Mouse (Mus musculus): ENCODE measurements around the gene Lingo3. TPM values are rescaled to one million over a fixed set of nuclear protein-coding genes. Genes with fewer than 3 reads are reported as not detected.

Gene Lingo3
- total RNA-seq, 2 experiments from 2014 or later, result not detected

Other genes starting within 250 kb of the Lingo3 start
- 25.9 and 27.2 TPM in 2 replicates for gene Scamp4, start 241.2 kb downstream of the Lingo3 start, total RNA-seq (2015)
- gene Scamp4, start 241.2 kb downstream of the Lingo3 start, total RNA-seq (2017), result 11.2 and 15.9 TPM in 2 replicates
- 0.57 and 0.81 TPM in 2 replicates for gene Adat3, start 241.2 kb downstream of the Lingo3 start, total RNA-seq (2015)
- 0.08 TPM in 1 of 2 replicates, not detected in the other for gene Adat3, start 241.2 kb downstream of the Lingo3 start, total RNA-seq (2017)
- 0.17 and 0.57 TPM in 2 replicates for gene Gm49322, start 238.0 kb downstream of the Lingo3 start, total RNA-seq (2015)
- gene Gm49322, start 238.0 kb downstream of the Lingo3 start, total RNA-seq (2017), result 0.61 TPM in 1 of 2 replicates, not detected in the other
- gene Csnk1g2, start 221.2 kb downstream of the Lingo3 start, total RNA-seq (2015), result 39.1 and 43.1 TPM in 2 replicates
- gene Csnk1g2, start 221.2 kb downstream of the Lingo3 start, total RNA-seq (2017), result 127 and 171 TPM in 2 replicates
- 10.5 and 13.2 TPM in 2 replicates for gene Btbd2, start 187.0 kb downstream of the Lingo3 start, total RNA-seq (2015)
- gene Btbd2, start 187.0 kb downstream of the Lingo3 start, total RNA-seq (2017), result 19.9 and 25.7 TPM in 2 replicates
- gene Mknk2, start 165.9 kb downstream of the Lingo3 start, total RNA-seq (2015), result 40.1 and 46.2 TPM in 2 replicates
- 32.8 and 44.4 TPM in 2 replicates for gene Mknk2, start 165.9 kb downstream of the Lingo3 start, total RNA-seq (2017)
- gene Mob3a, start 142.1 kb downstream of the Lingo3 start, total RNA-seq (2015), result 26.4 and 31.9 TPM in 2 replicates
- gene Mob3a, start 142.1 kb downstream of the Lingo3 start, total RNA-seq (2017), result 34.9 and 39.0 TPM in 2 replicates
- gene Izumo4, start 141.9 kb downstream of the Lingo3 start, total RNA-seq (2015), result 7.0 and 13.6 TPM in 2 replicates
- gene Izumo4, start 141.9 kb downstream of the Lingo3 start, total RNA-seq (2017), result 1.7 and 4.3 TPM in 2 replicates
- gene Ap3d1, start 101.8 kb downstream of the Lingo3 start, total RNA-seq (2015), result 31.5 and 40.3 TPM in 2 replicates
- gene Ap3d1, start 101.8 kb downstream of the Lingo3 start, total RNA-seq (2017), result 34.7 and 48.7 TPM in 2 replicates
- gene Dot1l, start 88.8 kb downstream of the Lingo3 start, total RNA-seq (2015), result 29.2 and 34.8 TPM in 2 replicates
- gene Dot1l, start 88.8 kb downstream of the Lingo3 start, total RNA-seq (2017), result 9.0 and 9.7 TPM in 2 replicates
- 74.9 and 78.4 TPM in 2 replicates for gene Sf3a2, start 45.8 kb downstream of the Lingo3 start, total RNA-seq (2015)
- gene Sf3a2, start 45.8 kb downstream of the Lingo3 start, total RNA-seq (2017), result 11.5 and 19.0 TPM in 2 replicates
- gene Plekhj1, start 45.4 kb downstream of the Lingo3 start, total RNA-seq (2015), result 64.8 and 78.7 TPM in 2 replicates
- gene Plekhj1, start 45.4 kb downstream of the Lingo3 start, total RNA-seq (2017), result 32.6 and 43.9 TPM in 2 replicates
- gene Amh, start 38.8 kb downstream of the Lingo3 start, total RNA-seq (2015), result not detected in 2 replicates
- gene Amh, start 38.8 kb downstream of the Lingo3 start, total RNA-seq (2017), result 0.14 TPM in 1 of 2 replicates, not detected in the other
- gene Jsrp1, start 30.5 kb downstream of the Lingo3 start, total RNA-seq (2015), result not detected in 2 replicates
- gene Jsrp1, start 30.5 kb downstream of the Lingo3 start, total RNA-seq (2017), result not detected in 2 replicates
- 1,168 and 1,276 TPM in 2 replicates for gene Oaz1, start 17.4 kb downstream of the Lingo3 start, total RNA-seq (2015)
- 222 and 291 TPM in 2 replicates for gene Oaz1, start 17.4 kb downstream of the Lingo3 start, total RNA-seq (2017)
- 125 and 137 TPM in 2 replicates for gene Lsm7, start 11.2 kb upstream of the Lingo3 start, total RNA-seq (2015)
- gene Lsm7, start 11.2 kb upstream of the Lingo3 start, total RNA-seq (2017), result 307 and 354 TPM in 2 replicates
- gene Sppl2b, start 11.2 kb upstream of the Lingo3 start, total RNA-seq (2015), result 17.7 and 18.2 TPM in 2 replicates
- 29.4 and 39.4 TPM in 2 replicates for gene Sppl2b, start 11.2 kb upstream of the Lingo3 start, total RNA-seq (2017)
- gene Tmprss9, start 27.8 kb upstream of the Lingo3 start, total RNA-seq (2015), result not detected in 2 replicates
- not detected in 2 replicates for gene Tmprss9, start 27.8 kb upstream of the Lingo3 start, total RNA-seq (2017)
- gene Timm13, start 56.9 kb upstream of the Lingo3 start, total RNA-seq (2015), result 132 and 150 TPM in 2 replicates
- 55.3 and 100 TPM in 2 replicates for gene Timm13, start 56.9 kb upstream of the Lingo3 start, total RNA-seq (2017)
- 11.7 and 13.9 TPM in 2 replicates for gene Lmnb2, start 74.2 kb upstream of the Lingo3 start, total RNA-seq (2015)
- gene Lmnb2, start 74.2 kb upstream of the Lingo3 start, total RNA-seq (2017), result 49.3 and 56.9 TPM in 2 replicates
- gene Gadd45b, start 86.0 kb upstream of the Lingo3 start, total RNA-seq (2015), result 18.7 and 20.7 TPM in 2 replicates
- 17.6 and 17.9 TPM in 2 replicates for gene Gadd45b, start 86.0 kb upstream of the Lingo3 start, total RNA-seq (2017)
- gene Gng7, start 170.9 kb upstream of the Lingo3 start, total RNA-seq (2015), result 0.44 and 0.57 TPM in 2 replicates
- 0.83 and 1.2 TPM in 2 replicates for gene Gng7, start 170.9 kb upstream of the Lingo3 start, total RNA-seq (2017)
- gene Diras1, start 181.6 kb upstream of the Lingo3 start, total RNA-seq (2015), result not detected in 2 replicates
- not detected in 2 replicates for gene Diras1, start 181.6 kb upstream of the Lingo3 start, total RNA-seq (2017)
- 1.9 and 2.3 TPM in 2 replicates for gene Slc39a3, start 193.4 kb upstream of the Lingo3 start, total RNA-seq (2015)
- gene Slc39a3, start 193.4 kb upstream of the Lingo3 start, total RNA-seq (2017), result 4.2 and 5.0 TPM in 2 replicates
- gene Sgta, start 216.1 kb upstream of the Lingo3 start, total RNA-seq (2015), result 27.0 and 37.6 TPM in 2 replicates
- gene Sgta, start 216.1 kb upstream of the Lingo3 start, total RNA-seq (2017), result 31.1 and 31.7 TPM in 2 replicates
- gene Thop1, start 226.0 kb upstream of the Lingo3 start, total RNA-seq (2015), result 12.7 and 15.6 TPM in 2 replicates
- 28.0 and 28.7 TPM in 2 replicates for gene Thop1, start 226.0 kb upstream of the Lingo3 start, total RNA-seq (2017)